8 mouse cellular contexts compared by ENCODE assay signal in genomic region chr4:41464345-41465286, GRCm38 (mm10). TPM values are rescaled to one million over a fixed set of nuclear protein-coding genes. Genes with fewer than 3 reads are reported as not detected.
DNase-seq lines count a peak whose midpoint lies in the region; ATAC-seq lines count a peak whose summit lies in the region.

Kif24 (minus strand) TSS chr4:41464887.
Nudt2 (plus strand) TSS chr4:41465151.

- peak; percentile 99 for DNase-seq in adipocyte (ENCODE audit: low spot score)
- DNase-seq in embryo, embryonic 10 days (ENCODE audit: low spot score) = peak; percentile 98
- DNase-seq in gastrocnemius, postnatal 10 days = peak; percentile 93
- DNase-seq in induced T-regulatory cell, adult 2 months (ENCODE audit: low read depth) = peak; percentile 100
- DNase-seq in left cerebral cortex, adult 9 months (ENCODE audit: low spot score in 2 of 2) = peak; percentile 98 to 99
- peak; percentile 95 for DNase-seq in right cerebral cortex, postnatal 14 days
- peak; percentile 95 to 98 for DNase-seq in urinary bladder, postnatal 36 days (ENCODE audit: low spot score in 2 of 2)

- ATAC-seq in megakaryocyte progenitor cell, adult 5-6 weeks (replicated peaks; ENCODE audit: poor library complexity) = peak; percentile 91

RNA-seq across cellular contexts. Expression of gene Kif24, which starts in this region (rescaled TPM):
- total RNA-seq in gastrocnemius, postnatal 10 days (2021) = 1 to 10 TPM; 1.6 to 3.3 TPM
- 18.7 and 26.8 TPM in 2 replicates for total RNA-seq in megakaryocyte progenitor cell, adult 5-6 weeks (2015)
- total RNA-seq in megakaryocyte progenitor cell, adult 5-6 weeks (2017) = 14.3 and 16.2 TPM in 2 replicates

RNA-seq across cellular contexts. Expression of gene Nudt2, which starts in this region (rescaled TPM):
- total RNA-seq in gastrocnemius, postnatal 10 days (2021) = 10 to 100 TPM; 25.8 to 26.3 TPM
- 28.7 and 29.6 TPM in 2 replicates for total RNA-seq in megakaryocyte progenitor cell, adult 5-6 weeks (2015)
- 23.3 and 28.1 TPM in 2 replicates for total RNA-seq in megakaryocyte progenitor cell, adult 5-6 weeks (2017)

Comparison
In these comparisons a context has a peak if more than half of its experiments do, and no peak if none do; other contexts are left out.
1. Peak in every context shown above with its lines: DNase-seq and ATAC-seq.